Mouse (Mus musculus) stomach, embryonic 14.5 days (tissue): ENCODE data around the gene Pkhd1. TPM values are rescaled to one million over a fixed set of nuclear protein-coding genes. Genes with fewer than 3 reads are reported as not detected.

Experiments
- ATAC-seq: fragments of 200-750 bp; cut with Nextera tagmentation; 2 replicates; pipeline ENCODE4 v1.8.0; 2017; ENCODE audit warnings: low read depth, moderate TSS enrichment; ENCODE audit not compliant: insufficient number of reproducible peaks, insufficient read depth, low FRiP score
- H3K27ac ChIP-seq: fragments of 300-500 bp; sonication (generic); 2 replicates; pipeline ENCODE4 v1.5.1; 2014; ENCODE audit warnings: mild to moderate bottlenecking, low read length, moderate library complexity, mixed read lengths
- H3K27me3 ChIP-seq: fragments of 300-500 bp; sonication (generic); 2 replicates; pipeline ENCODE4 v1.6.1; 2014; ENCODE audit warnings: low read length, control low read depth, mixed read lengths; ENCODE audit not compliant: control insufficient read depth, insufficient read depth
- H3K36me3 ChIP-seq: fragments of 300-500 bp; sonication (generic); 2 replicates; pipeline ENCODE4 v1.6.1; 2014; ENCODE audit warnings: mild to moderate bottlenecking, control low read depth, low read length, moderate library complexity, mixed read lengths; ENCODE audit not compliant: control insufficient read depth, insufficient read depth
- H3K4me1 ChIP-seq: fragments of 300-500 bp; sonication (generic); 2 replicates; pipeline ENCODE4 v1.6.1; 2014; ENCODE audit warnings: low read length, control low read depth, mixed read lengths; ENCODE audit not compliant: control insufficient read depth, insufficient read depth
- H3K4me2 ChIP-seq: fragments of 300-500 bp; sonication (generic); replicated peaks from 2 replicates; pipeline ENCODE4 v1.6.1; 2014; ENCODE audit warnings: low read depth, low read length, control low read depth
- H3K4me3 ChIP-seq: fragments of 300-500 bp; sonication (generic); 2 replicates; pipeline ENCODE4 v1.5.1; 2014; ENCODE audit warnings: low read depth, low read length, control low read depth
- H3K9ac ChIP-seq: fragments of 300-500 bp; sonication (generic); replicated peaks from 2 replicates; pipeline ENCODE4 v1.6.1; 2014; ENCODE audit warnings: low read depth, mild to moderate bottlenecking, control low read depth, low read length, moderate library complexity, mixed read lengths
- H3K9me3 ChIP-seq: fragments of 300-500 bp; sonication (generic); 2 replicates; pipeline ENCODE4 v1.6.1; 2016; ENCODE audit warnings: low read depth, low read length, control low read depth; ENCODE audit not compliant: control insufficient read depth
- WGBS: fragments of 180-500 bp; shearing (Covaris S2); extraction: QIAGEN DNeasy Blood & Tissue Kit; methylation state at CpG from one replicate; pipeline ENCODE4 v1.1.7; 2014; 5-methylcytosine and 5-hydroxymethylcytosine counted together
- polyA plus RNA-seq: library from polyadenylated mRNA; unstranded; fragments of >200 nt; fragmentation: Nextera tagmentation; extraction: Ambion mirVana; gene quantifications from 2 replicates; pipeline ENCODE4 v1.2.1, GENCODE M21; 2014

Pkhd1 gene
- polyA plus RNA-seq, 1 experiment from 2014 or later, result 1.1 TPM

GRCm38 (mm10) chr1:20428370-20429055 is 189.4 kb downstream of the Pkhd1 start:
- Histone ChIP-seq H3K9ac (no peak overlapping the region), H3K27me3 (no peaks in the 10 kb centered on the region), H3K4me1 (no peaks in the 10 kb centered on the region), H3K27ac (no peak overlapping the region), H3K36me3 (no peaks in the 10 kb centered on the region), H3K4me2 (no peak overlapping the region), H3K4me3 (no peak overlapping the region), H3K9me3 (no peaks in the 10 kb centered on the region)
- ATAC-seq, result no peak
- 73% methylated on average over 12 of the region's 12 CpGs for WGBS

GRCm38 (mm10) chr1:20409411-20409967 is 208.4 kb downstream of the Pkhd1 start:
- 68% methylated on average over 5 of the region's 5 CpGs for WGBS

DNA sequence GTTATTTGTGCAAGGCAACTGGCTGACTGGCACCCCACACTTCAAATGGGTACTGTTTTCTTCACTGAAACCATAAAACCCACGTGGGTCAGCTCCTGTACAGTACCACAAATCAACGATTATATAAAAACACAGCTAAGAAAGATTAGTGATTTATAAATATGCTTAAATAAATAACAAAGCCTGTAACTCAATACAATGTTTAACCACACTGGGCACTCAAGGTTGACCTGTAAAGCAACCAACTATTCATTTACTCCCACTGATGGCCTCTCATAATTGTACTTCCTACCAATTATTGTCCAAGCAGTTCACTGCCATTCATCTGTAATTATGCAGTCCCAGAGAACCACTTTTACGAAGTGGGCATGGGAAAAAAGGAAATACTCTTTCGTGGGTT is 219.5 kb downstream of the Pkhd1 start:
- no peak for ATAC-seq
- no peaks in the 10 kb centered on the region for H3K36me3 ChIP-seq
- H3K9me3 ChIP-seq, result no peaks in the 10 kb centered on the region
- H3K4me2 ChIP-seq, result no peak overlapping the region
- no peaks in the 10 kb centered on the region for H3K4me1 ChIP-seq
- no peak overlapping the region for H3K9ac ChIP-seq
- WGBS, result 48% methylated on average over 4 of the region's 4 CpGs
- no peak overlapping the region for H3K4me3 ChIP-seq
- no peaks in the 10 kb centered on the region for H3K27me3 ChIP-seq
- H3K27ac ChIP-seq, result no peak overlapping the region

More at GRCm38 (mm10) chr1:20409411-20409967, 208.4 kb downstream of the Pkhd1 start:
- ATAC-seq, result no peak
- Histone ChIP-seq H3K4me2 (no peak overlapping the region), H3K4me3 (no peak overlapping the region), H3K4me1 (no peaks in the 10 kb centered on the region), H3K27me3 (no peaks in the 10 kb centered on the region), H3K27ac (no peak overlapping the region), H3K36me3 (no peaks in the 10 kb centered on the region), H3K9me3 (no peaks in the 10 kb centered on the region), H3K9ac (no peak overlapping the region)

GRCm38 (mm10) chr1:20364437-20364836 is 253.4 kb downstream of the Pkhd1 start:
- Histone ChIP-seq H3K4me2 (no peak overlapping the region), H3K27ac (no peak overlapping the region), H3K36me3 (no peaks in the 10 kb centered on the region), H3K9ac (no peak overlapping the region), H3K9me3 (no peaks in the 10 kb centered on the region), H3K4me3 (no peak overlapping the region), H3K4me1 (no peaks in the 10 kb centered on the region), H3K27me3 (no peaks in the 10 kb centered on the region)
- no peak for ATAC-seq
- 71% methylated on average over 1 of the region's 1 CpGs for WGBS

DNA sequence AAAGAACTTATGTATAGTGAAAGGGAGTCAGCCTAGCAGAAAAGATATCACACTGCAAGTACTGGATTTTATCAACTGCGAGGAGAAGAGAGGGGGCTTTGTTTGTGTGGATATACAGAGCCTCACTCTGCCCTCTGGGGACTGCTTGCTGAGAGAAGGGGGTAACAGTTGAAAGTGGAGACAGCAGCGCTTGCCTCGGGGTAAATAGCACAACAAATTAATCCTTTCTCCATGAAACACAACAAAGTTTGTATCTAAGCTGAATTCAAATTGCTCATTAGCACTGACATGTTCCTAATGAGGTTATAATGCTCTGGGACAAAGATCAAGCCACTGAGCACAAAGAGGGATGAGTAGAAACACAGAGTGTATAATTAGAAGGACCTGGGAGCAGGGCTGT is 273.2 kb downstream of the Pkhd1 start:
- no peaks in the 10 kb centered on the region for H3K4me1 ChIP-seq
- WGBS, result 57% methylated on average over 3 of the region's 3 CpGs
- no peak for ATAC-seq

GRCm38 (mm10) chr1:20311485-20311884 is 306.4 kb downstream of the Pkhd1 start:
- H3K27me3 ChIP-seq, result no peaks in the 10 kb centered on the region
- H3K4me1 ChIP-seq, result no peaks in the 10 kb centered on the region
- no peak overlapping the region for H3K4me3 ChIP-seq
- H3K27ac ChIP-seq, result no peak overlapping the region
- no peaks in the 10 kb centered on the region for H3K36me3 ChIP-seq
- no peak overlapping the region for H3K9ac ChIP-seq
- peak; percentile 37; the same call in 1 of the 2 replicates for ATAC-seq
- no peak overlapping the region for H3K4me2 ChIP-seq
- H3K9me3 ChIP-seq, result no peaks in the 10 kb centered on the region
- WGBS, result 3% methylated on average over 2 of the region's 2 CpGs

More for the DNA sequence above, 273.2 kb downstream of the Pkhd1 start:
- no peak overlapping the region for H3K4me2 ChIP-seq
- no peak overlapping the region for H3K9ac ChIP-seq
- H3K4me3 ChIP-seq, result no peak overlapping the region
- no peaks in the 10 kb centered on the region for H3K36me3 ChIP-seq
- no peak overlapping the region for H3K27ac ChIP-seq
- no peaks in the 10 kb centered on the region for H3K27me3 ChIP-seq
- H3K9me3 ChIP-seq, result no peaks in the 10 kb centered on the region

GRCm38 (mm10) chr1:20310925-20311324 is 306.9 kb downstream of the Pkhd1 start:
- H3K4me3 ChIP-seq, result no peak overlapping the region
- no peak overlapping the region for H3K4me2 ChIP-seq
- no peaks in the 10 kb centered on the region for H3K9me3 ChIP-seq
- no peak for ATAC-seq
- no peaks in the 10 kb centered on the region for H3K4me1 ChIP-seq
- H3K9ac ChIP-seq, result no peak overlapping the region
- H3K27me3 ChIP-seq, result no peaks in the 10 kb centered on the region
- H3K36me3 ChIP-seq, result no peaks in the 10 kb centered on the region
- WGBS, result 70% methylated on average over 6 of the region's 6 CpGs
- no peak overlapping the region for H3K27ac ChIP-seq

DNA sequence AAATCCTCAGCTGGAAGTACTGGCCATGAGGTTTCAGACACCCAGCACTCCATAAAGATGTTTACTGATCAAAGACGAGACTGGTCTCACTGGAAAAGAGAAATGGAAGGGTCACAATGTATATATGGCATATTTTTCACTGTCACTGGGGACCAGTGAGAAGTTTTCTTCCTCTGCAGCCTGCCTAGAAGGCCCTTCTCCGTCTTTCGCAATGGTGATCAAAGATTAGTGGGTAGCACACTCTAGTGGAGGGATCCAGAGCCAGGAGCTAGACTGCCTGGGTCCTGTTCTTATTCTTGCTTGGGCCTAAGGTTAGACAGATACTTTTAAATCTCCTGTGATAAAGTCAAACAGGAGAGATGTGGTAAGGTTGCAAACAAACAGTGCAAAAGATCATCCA is 311.7 kb downstream of the Pkhd1 start:
- H3K4me2 ChIP-seq, result no peak overlapping the region
- H3K4me3 ChIP-seq, result no peak overlapping the region
- no peaks in the 10 kb centered on the region for H3K4me1 ChIP-seq
- no peak overlapping the region for H3K27ac ChIP-seq
- H3K9ac ChIP-seq, result no peak overlapping the region
- no peaks in the 10 kb centered on the region for H3K9me3 ChIP-seq
- no peaks in the 10 kb centered on the region for H3K36me3 ChIP-seq
- 59% methylated on average over 3 of the region's 3 CpGs for WGBS
- no peak for ATAC-seq
- H3K27me3 ChIP-seq, result no peaks in the 10 kb centered on the region
